ENCODE assay signal across 26 mouse cellular contexts in genomic region chr3:28718521-28718920, GRCm38 (mm10). TPM values are rescaled to one million over a fixed set of nuclear protein-coding genes. Genes with fewer than 3 reads are reported as not detected.
DNase-seq lines count a peak whose midpoint lies in the region; ATAC-seq and TF ChIP-seq lines count a peak whose summit lies in the region.
"Had no signal": no experiment of that assay in that cellular context is flagged by ENCODE, and none has a peak within 500 bp of the region (broad histone marks: within the 10 kb centered on the region; RNA-seq: fewer than 3 reads in every experiment).

No protein-coding gene starts in this region.

- H3K27me3 ChIP-seq in intestine, embryonic 14.5 days (replicated peaks; ENCODE audit: control insufficient read depth, insufficient read depth, low read length), result no peaks in the 10 kb centered on the region
- H3K27me3 ChIP-seq in intestine, embryonic 16.5 days (replicated peaks; ENCODE audit: control insufficient read depth, insufficient read depth, low read length), result no peaks in the 10 kb centered on the region
- no peaks in the 10 kb centered on the region for H3K27me3 ChIP-seq in liver, adult 2 months (ENCODE audit: control insufficient read depth, insufficient read depth, low read length)
- H3K27me3 ChIP-seq in liver, embryonic 12.5 days (replicated peaks), result no peaks in the 10 kb centered on the region
- no peaks in the 10 kb centered on the region for H3K27me3 ChIP-seq in small intestine, adult 2 months (ENCODE audit: control insufficient read depth, insufficient read depth, low read length)
- H3K27me3 ChIP-seq: embryonic facial prominence, embryonic 13.5 days; embryonic facial prominence, embryonic 15.5 days; forebrain, embryonic 12.5 days had no signal

- TF ChIP-seq CTCF in liver, adult 2 months (IDR thresholded peaks at IDR 0.05; ENCODE audit: low read depth, low read length), result no peak
- no peak for TF ChIP-seq CTCF in small intestine, adult 2 months (IDR thresholded peaks at IDR 0.05; ENCODE audit: extremely low read depth, insufficient read length, insufficient replicate concordance, low read depth, low read length)

- no peak overlapping the region for H3K4me3 ChIP-seq in intestine, embryonic 14.5 days (ENCODE audit: low read depth, low read length)
- no peak overlapping the region for H3K4me3 ChIP-seq in intestine, embryonic 16.5 days (ENCODE audit: low read length)
- H3K4me3 ChIP-seq in liver, adult 2 months (ENCODE audit: insufficient read depth, low read depth, low read length), result no peak overlapping the region
- H3K4me3 ChIP-seq in liver, embryonic 12.5 days, result no peak overlapping the region
- no peak overlapping the region for H3K4me3 ChIP-seq in small intestine, adult 2 months (ENCODE audit: low read depth, low read length)
- H3K4me3 ChIP-seq: embryonic facial prominence, embryonic 13.5 days; embryonic facial prominence, embryonic 15.5 days; erythroblast, embryonic 14.5 days; forebrain, embryonic 10.5 days; forebrain, embryonic 12.5 days had no signal

- H3K9ac ChIP-seq in intestine, embryonic 14.5 days (ENCODE audit: low read length), result no peak overlapping the region
- no peak overlapping the region for H3K9ac ChIP-seq in intestine, embryonic 16.5 days (ENCODE audit: low read depth, low read length)
- H3K9ac ChIP-seq in liver, adult 2 months (ENCODE audit: low read depth, low read length), result no peak overlapping the region
- H3K9ac ChIP-seq in liver, embryonic 12.5 days, result no peak overlapping the region
- H3K9ac ChIP-seq: embryonic facial prominence, embryonic 13.5 days; embryonic facial prominence, embryonic 15.5 days; forebrain, embryonic 12.5 days had no signal

- DNase-seq in intestine, embryonic 14.5 days (ENCODE audit: low spot score), result peak; percentile 13
- peak; percentile 71 for DNase-seq in liver, adult 2 months (ENCODE audit: extremely low read depth, low read depth, low spot score)
- DNase-seq in thymus, postnatal 14 days, result no peak
- DNase-seq: adrenal gland, adult 2 months; adrenal gland, postnatal 10 days; adrenal gland, postnatal 25 days; cerebellum, adult 11 months; cerebellum, adult 18-20 months; cerebellum, adult 8-10 months; cerebellum, adult 9-11 months; cerebellum, postnatal 14 days; cerebellum, postnatal 36 days; embryo, embryonic 11 days had no signal

- no peaks in the 10 kb centered on the region for H3K9me3 ChIP-seq in intestine, embryonic 14.5 days (ENCODE audit: control insufficient read depth, low read length)
- H3K9me3 ChIP-seq in intestine, embryonic 16.5 days (ENCODE audit: control insufficient read depth, low read length), result no peaks in the 10 kb centered on the region
- no peaks in the 10 kb centered on the region for H3K9me3 ChIP-seq in liver, embryonic 12.5 days (replicated peaks)
- H3K9me3 ChIP-seq: embryonic facial prominence, embryonic 13.5 days; embryonic facial prominence, embryonic 15.5 days; forebrain, embryonic 10.5 days; forebrain, embryonic 12.5 days had no signal

- TF ChIP-seq POLR2A in liver, adult 2 months (IDR thresholded peaks at IDR 0.05; ENCODE audit: extremely low read depth, insufficient read depth, low read length), result no peak
- TF ChIP-seq POLR2A in small intestine, adult 2 months (IDR thresholded peaks at IDR 0.05; ENCODE audit: low read depth, low read length), result no peak

- H3K4me1 ChIP-seq in intestine, embryonic 14.5 days (replicated peaks; ENCODE audit: control insufficient read depth, insufficient read depth, low read length), result no peaks in the 10 kb centered on the region
- peaks cover 8% of the 10 kb centered on the region; the same call in 1 of the 2 replicates for H3K4me1 ChIP-seq in intestine, embryonic 16.5 days (ENCODE audit: control insufficient read depth, insufficient read depth, low read length)
- peaks cover 47% of the 10 kb centered on the region for H3K4me1 ChIP-seq in liver, adult 2 months (ENCODE audit: control insufficient read depth, insufficient read depth, low read length)
- H3K4me1 ChIP-seq in liver, embryonic 12.5 days, result 0 out of 2 replicates have a peak, but pooled peaks cover 5% of the 10 kb centered on the region
- H3K4me1 ChIP-seq in small intestine, adult 2 months (ENCODE audit: control insufficient read depth, insufficient read depth, insufficient read length, low read length), result peaks cover 6% of the 10 kb centered on the region; the same call in 1 of the 2 replicates
- H3K4me1 ChIP-seq: embryonic facial prominence, embryonic 13.5 days; embryonic facial prominence, embryonic 15.5 days; forebrain, embryonic 10.5 days; forebrain, embryonic 12.5 days had no signal

- H3K36me3 ChIP-seq in intestine, embryonic 14.5 days (ENCODE audit: control insufficient read depth, insufficient read depth, low read length), result no peaks in the 10 kb centered on the region
- no peaks in the 10 kb centered on the region for H3K36me3 ChIP-seq in intestine, embryonic 16.5 days (ENCODE audit: control insufficient read depth, insufficient read depth, low read length)
- H3K36me3 ChIP-seq in liver, adult 2 months (ENCODE audit: control insufficient read depth, insufficient read depth, low read length), result peaks cover 56% of the 10 kb centered on the region
- H3K36me3 ChIP-seq in liver, embryonic 12.5 days, result no peaks in the 10 kb centered on the region
- H3K36me3 ChIP-seq in small intestine, adult 2 months (ENCODE audit: control insufficient read depth, insufficient read depth, low read length), result peaks cover 34% of the 10 kb centered on the region
- H3K36me3 ChIP-seq: embryonic facial prominence, embryonic 13.5 days; embryonic facial prominence, embryonic 15.5 days; forebrain, embryonic 10.5 days; forebrain, embryonic 12.5 days had no signal

- no peak overlapping the region for H3K4me2 ChIP-seq in intestine, embryonic 14.5 days (ENCODE audit: low read length)
- no peak overlapping the region for H3K4me2 ChIP-seq in intestine, embryonic 16.5 days (ENCODE audit: low read depth, low read length)
- H3K4me2 ChIP-seq in liver, embryonic 12.5 days, result no peak overlapping the region
- H3K4me2 ChIP-seq: embryonic facial prominence, embryonic 13.5 days; embryonic facial prominence, embryonic 15.5 days; forebrain, embryonic 12.5 days had no signal

- H3K27ac ChIP-seq in intestine, embryonic 14.5 days (ENCODE audit: low read depth), result no peak overlapping the region
- H3K27ac ChIP-seq in intestine, embryonic 16.5 days (ENCODE audit: low read length), result no peak overlapping the region
- peak overlapping the region; percentile 31; the same call in 1 of the 2 replicates for H3K27ac ChIP-seq in liver, adult 2 months (replicated peaks; ENCODE audit: insufficient read depth, low read depth, low read length)
- no peak overlapping the region for H3K27ac ChIP-seq in liver, embryonic 12.5 days
- 0 out of 2 replicates have a peak overlapping the region, but pooled peaks have one; percentile 2 for H3K27ac ChIP-seq in small intestine, adult 2 months (ENCODE audit: insufficient read depth, low read depth, low read length)
- H3K27ac ChIP-seq: embryonic facial prominence, embryonic 13.5 days; embryonic facial prominence, embryonic 15.5 days; forebrain, embryonic 10.5 days; forebrain, embryonic 12.5 days had no signal

- no peaks in the 10 kb centered on the region for H3K79me2 ChIP-seq in liver, adult 2 months (ENCODE audit: control insufficient read depth, insufficient read depth, low read length)

- WGBS in intestine, embryonic 14.5 days, result 83% methylated on average over 2 of the region's 2 CpGs
- 74% methylated on average over 2 of the region's 2 CpGs for WGBS in intestine, embryonic 16.5 days
- WGBS in liver, adult 2 months, result 23% methylated on average over 2 of the region's 2 CpGs
- WGBS in liver, embryonic 12.5 days (ENCODE audit: insufficient replicate concordance), result 56% methylated on average over 2 of the region's 2 CpGs
- WGBS in small intestine, adult 2 months, result 77% methylated on average over 2 of the region's 2 CpGs

- ATAC-seq in intestine, embryonic 14.5 days (replicated peaks; ENCODE audit: low FRiP score, low TSS enrichment, low read depth), result no peak
- ATAC-seq in intestine, embryonic 16.5 days, result no peak
- ATAC-seq in liver, embryonic 12.5 days, result no peak
- ATAC-seq: forebrain, embryonic 14.5 days had no signal

RNA-seq across cellular contexts. Expression of gene Slc2a2, which starts 20.8 kb away (rescaled TPM):
- 0.11 and 0.91 TPM in 2 replicates for polyA plus RNA-seq in intestine, embryonic 14.5 days (2014; fragmentation: Nextera tagmentation; extraction: Ambion mirVana)
- polyA plus RNA-seq in intestine, embryonic 16.5 days (2015; fragmentation: Nextera tagmentation; extraction: Ambion mirVana), result 14.3 and 21.9 TPM in 2 replicates
- total RNA-seq in liver, adult 2 months (2014; rRNA removed), result 229 and 337 TPM in 2 replicates
- 135 and 208 TPM in 2 replicates for polyA plus RNA-seq in liver, adult 2 months (2012; rRNA removed)
- 17.7 and 19.5 TPM in 2 replicates for polyA plus RNA-seq in liver, embryonic 12.5 days (2016; fragmentation: Nextera tagmentation; extraction: Ambion mirVana)
- 23.6 and 63.9 TPM in 2 replicates for polyA plus RNA-seq in small intestine, adult 2 months (2012; rRNA removed)
- total RNA-seq: adrenal gland, postnatal 25 days; common myeloid progenitor, adult 5-6 weeks; ES-E14 had no signal
- polyA plus RNA-seq: C2C12; embryonic facial prominence, embryonic 11.5 days; forebrain, embryonic 12.5 days; forebrain, embryonic 14.5 days had no signal

Comparison
In these comparisons a context has a peak if more than half of its experiments do, and no peak if none do; other contexts are left out.
1. H3K27ac ChIP-seq: peak in liver, adult 2 months (single experiment) and small intestine, adult 2 months (single experiment); none in intestine, embryonic 14.5 days (single experiment), intestine, embryonic 16.5 days (single experiment) and liver, embryonic 12.5 days (single experiment).